Mouse (Mus musculus): Measurements from ENCODE around the gene Carmil1. TPM values are rescaled to one million over a fixed set of nuclear protein-coding genes. Genes with fewer than 3 reads are reported as not detected.

Carmil1 gene
- polyA plus RNA-seq, 1 experiment, result 2.6 TPM

- no peaks in the 10 kb centered on the region for H3K79me2 ChIP-seq (ENCODE audit: control insufficient read depth, insufficient read depth)
- TF ChIP-seq SRF (IDR thresholded peaks at IDR 0.05; ENCODE audit: control insufficient read depth, insufficient read length, low read depth) (no peak), MYOD1 (IDR thresholded peaks at IDR 0.05; ENCODE audit: control insufficient read depth in 1 of 3, insufficient read length in 2 of 3, low read depth in 2 of 3) (no peak)
- H3ac ChIP-seq (ENCODE audit: control insufficient read depth, insufficient read length), result no peak overlapping the region
- no peaks in the 10 kb centered on the region for H3K27me3 ChIP-seq (ENCODE audit: control insufficient read depth, insufficient read depth, insufficient read length)
- no peak overlapping the region for H3K4me3 ChIP-seq
- no peak overlapping the region for H3K4me2 ChIP-seq (ENCODE audit: low read depth)
- H3K36me3 ChIP-seq (ENCODE audit: control insufficient read depth, insufficient read depth), result no peaks in the 10 kb centered on the region
These were observed 24.9 kb upstream of the Carmil1 start for GRCm38 (mm10) chr13:24305486-24305885.

DNA sequence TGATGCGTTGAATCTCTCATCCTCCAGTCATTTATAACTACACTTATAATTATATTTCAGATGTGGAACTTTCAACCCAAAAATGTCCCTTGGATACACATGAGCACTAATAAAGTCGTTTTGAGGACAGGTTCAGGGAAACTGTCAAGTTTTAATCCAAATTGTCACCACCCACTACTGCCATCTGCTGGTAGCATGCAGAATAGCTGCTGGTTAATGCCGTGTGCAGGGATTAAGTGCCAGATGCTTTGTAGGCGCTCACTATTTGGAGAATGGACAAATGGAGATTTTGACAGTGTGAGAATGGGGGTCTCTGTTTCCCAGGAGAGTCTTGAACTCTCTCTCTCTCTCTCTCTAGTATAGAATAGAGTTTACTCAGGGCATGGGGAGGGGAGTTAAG lies 16.7 kb upstream of the Carmil1 start:
- Histone ChIP-seq H3K4me3 (no peak overlapping the region), H3ac (ENCODE audit: control insufficient read depth, insufficient read length) (no peak overlapping the region), H3K4me2 (ENCODE audit: low read depth) (no peak overlapping the region), H3K36me3 (ENCODE audit: control insufficient read depth, insufficient read depth) (no peaks in the 10 kb centered on the region), H3K79me2 (ENCODE audit: control insufficient read depth, insufficient read depth) (no peaks in the 10 kb centered on the region), H3K27me3 (ENCODE audit: control insufficient read depth, insufficient read depth, insufficient read length) (peaks cover 23% of the 10 kb centered on the region)
- no peak for TF ChIP-seq USF1 (IDR thresholded peaks at IDR 0.05; ENCODE audit: low read depth)
- TF ChIP-seq SRF (IDR thresholded peaks at IDR 0.05; ENCODE audit: control insufficient read depth, insufficient read length, low read depth), result no peak
- no peak for TF ChIP-seq MYOG (IDR thresholded peaks at IDR 0.05; ENCODE audit: control insufficient read depth in 1 of 3, insufficient read depth in 1 of 3, insufficient read length in 2 of 3, low read depth in 2 of 3)
- TF ChIP-seq TCF12 (IDR thresholded peaks at IDR 0.05; ENCODE audit: insufficient read depth, poor library complexity, severe bottlenecking), result no peak
- TF ChIP-seq MAX (IDR thresholded peaks at IDR 0.05; ENCODE audit: low read depth), result no peak
- no peak for TF ChIP-seq POLR2AphosphoS2 (IDR thresholded peaks at IDR 0.05; ENCODE audit: insufficient read length, low read depth)
- TF ChIP-seq MYOD1 (IDR thresholded peaks at IDR 0.05; ENCODE audit: control insufficient read depth in 1 of 3, insufficient read length in 2 of 3, low read depth in 2 of 3), result no peak
- no peak for TF ChIP-seq TCF3 (IDR thresholded peaks at IDR 0.05; ENCODE audit: insufficient read length, low read depth)
- no peak for TF ChIP-seq E2F4 (IDR thresholded peaks at IDR 0.05; ENCODE audit: insufficient read depth)
- TF ChIP-seq REST (IDR thresholded peaks at IDR 0.05; ENCODE audit: insufficient read depth, insufficient read length), result no peak
- no peak for TF ChIP-seq CEBPB (IDR thresholded peaks at IDR 0.05; ENCODE audit: insufficient read depth, poor library complexity, severe bottlenecking)
- TF ChIP-seq POLR2A (IDR thresholded peaks at IDR 0.05; ENCODE audit: insufficient read length, low read depth), result no peak

GRCm38 (mm10) chr13:24287381-24287780 lies 6.8 kb upstream of the Carmil1 start:
- no peak for TF ChIP-seq MYOD1 (IDR thresholded peaks at IDR 0.05; ENCODE audit: control insufficient read depth in 1 of 3, insufficient read length in 2 of 3, low read depth in 2 of 3)
- no peak for TF ChIP-seq TCF3 (IDR thresholded peaks at IDR 0.05; ENCODE audit: insufficient read length, low read depth)
- no peak for TF ChIP-seq MYOG (IDR thresholded peaks at IDR 0.05; ENCODE audit: control insufficient read depth in 1 of 3, insufficient read depth in 1 of 3, insufficient read length in 2 of 3, low read depth in 2 of 3)
- TF ChIP-seq SRF (IDR thresholded peaks at IDR 0.05; ENCODE audit: control insufficient read depth, insufficient read length, low read depth), result no peak
- TF ChIP-seq TCF12 (IDR thresholded peaks at IDR 0.05; ENCODE audit: insufficient read depth, poor library complexity, severe bottlenecking), result no peak
- TF ChIP-seq E2F4 (IDR thresholded peaks at IDR 0.05; ENCODE audit: insufficient read depth), result no peak
- no peak for TF ChIP-seq USF1 (IDR thresholded peaks at IDR 0.05; ENCODE audit: low read depth)
- no peak for TF ChIP-seq MAX (IDR thresholded peaks at IDR 0.05; ENCODE audit: low read depth)
- TF ChIP-seq POLR2AphosphoS2 (IDR thresholded peaks at IDR 0.05; ENCODE audit: insufficient read length, low read depth), result no peak
- no peak for TF ChIP-seq REST (IDR thresholded peaks at IDR 0.05; ENCODE audit: insufficient read depth, insufficient read length)
- no peak for TF ChIP-seq POLR2A (IDR thresholded peaks at IDR 0.05; ENCODE audit: insufficient read length, low read depth)
- TF ChIP-seq CEBPB (IDR thresholded peaks at IDR 0.05; ENCODE audit: insufficient read depth, poor library complexity, severe bottlenecking), result no peak
- no peaks in the 10 kb centered on the region for H3K36me3 ChIP-seq (ENCODE audit: control insufficient read depth, insufficient read depth)

GRCm38 (mm10) chr13:24279762-24280438 lies 695 bp downstream of the Carmil1 start:
- Histone ChIP-seq H3K4me2 (ENCODE audit: low read depth) (peak overlapping the region; percentile 73), H3ac (ENCODE audit: control insufficient read depth, insufficient read length) (no peak overlapping the region), H3K27me3 (ENCODE audit: control insufficient read depth, insufficient read depth, insufficient read length) (no peaks in the 10 kb centered on the region), H3K36me3 (ENCODE audit: control insufficient read depth, insufficient read depth) (no peaks in the 10 kb centered on the region), H3K4me3 (peak overlapping the region; percentile 37), H3K79me2 (ENCODE audit: control insufficient read depth, insufficient read depth) (no peaks in the 10 kb centered on the region)
- TF ChIP-seq POLR2AphosphoS2 (IDR thresholded peaks at IDR 0.05; ENCODE audit: insufficient read length, low read depth), result no peak
- TF ChIP-seq POLR2A (IDR thresholded peaks at IDR 0.05; ENCODE audit: insufficient read length, low read depth), result no peak
- no peak for TF ChIP-seq MAX (IDR thresholded peaks at IDR 0.05; ENCODE audit: low read depth)
- TF ChIP-seq MYOG (IDR thresholded peaks at IDR 0.05; ENCODE audit: control insufficient read depth in 1 of 3, insufficient read depth in 1 of 3, insufficient read length in 2 of 3, low read depth in 2 of 3), result no peak
- TF ChIP-seq TCF3 (IDR thresholded peaks at IDR 0.05; ENCODE audit: insufficient read length, low read depth), result no peak
- TF ChIP-seq REST (IDR thresholded peaks at IDR 0.05; ENCODE audit: insufficient read depth, insufficient read length), result no peak
- TF ChIP-seq CEBPB (IDR thresholded peaks at IDR 0.05; ENCODE audit: insufficient read depth, poor library complexity, severe bottlenecking), result no peak
- TF ChIP-seq SRF (IDR thresholded peaks at IDR 0.05; ENCODE audit: control insufficient read depth, insufficient read length, low read depth), result no peak
- no peak for TF ChIP-seq MYOD1 (IDR thresholded peaks at IDR 0.05; ENCODE audit: control insufficient read depth in 1 of 3, insufficient read length in 2 of 3, low read depth in 2 of 3)
- no peak for TF ChIP-seq TCF12 (IDR thresholded peaks at IDR 0.05; ENCODE audit: insufficient read depth, poor library complexity, severe bottlenecking)
- no peak for TF ChIP-seq USF1 (IDR thresholded peaks at IDR 0.05; ENCODE audit: low read depth)

More at GRCm38 (mm10) chr13:24287381-24287780, 6.8 kb upstream of the Carmil1 start:
- no peak overlapping the region for H3K4me2 ChIP-seq (ENCODE audit: low read depth)
- H3K27me3 ChIP-seq (ENCODE audit: control insufficient read depth, insufficient read depth, insufficient read length), result peaks cover 7% of the 10 kb centered on the region
- no peak overlapping the region for H3K4me3 ChIP-seq
- H3ac ChIP-seq (ENCODE audit: control insufficient read depth, insufficient read length), result no peak overlapping the region
- no peaks in the 10 kb centered on the region for H3K79me2 ChIP-seq (ENCODE audit: control insufficient read depth, insufficient read depth)

- no peak overlapping the region for H3ac ChIP-seq (ENCODE audit: control insufficient read depth, insufficient read length)
- no peaks in the 10 kb centered on the region for H3K79me2 ChIP-seq (ENCODE audit: control insufficient read depth, insufficient read depth)
- no peaks in the 10 kb centered on the region for H3K27me3 ChIP-seq (ENCODE audit: control insufficient read depth, insufficient read depth, insufficient read length)
- H3K4me3 ChIP-seq, result peak overlapping the region; percentile 37
- TF ChIP-seq REST (IDR thresholded peaks at IDR 0.05; ENCODE audit: insufficient read depth, insufficient read length) (no peak), CEBPB (IDR thresholded peaks at IDR 0.05; ENCODE audit: insufficient read depth, poor library complexity, severe bottlenecking) (no peak), TCF3 (IDR thresholded peaks at IDR 0.05; ENCODE audit: insufficient read length, low read depth) (no peak), SRF (IDR thresholded peaks at IDR 0.05; ENCODE audit: control insufficient read depth, insufficient read length, low read depth) (no peak), MYOD1 (IDR thresholded peaks at IDR 0.05; ENCODE audit: control insufficient read depth in 1 of 3, insufficient read length in 2 of 3, low read depth in 2 of 3) (no peak), MAX (IDR thresholded peaks at IDR 0.05; ENCODE audit: low read depth) (no peak), MYOG (IDR thresholded peaks at IDR 0.05; ENCODE audit: control insufficient read depth in 1 of 3, insufficient read depth in 1 of 3, insufficient read length in 2 of 3, low read depth in 2 of 3) (no peak), USF1 (IDR thresholded peaks at IDR 0.05; ENCODE audit: low read depth) (no peak), POLR2AphosphoS2 (IDR thresholded peaks at IDR 0.05; ENCODE audit: insufficient read length, low read depth) (no peak), TCF12 (IDR thresholded peaks at IDR 0.05; ENCODE audit: insufficient read depth, poor library complexity, severe bottlenecking) (no peak), POLR2A (IDR thresholded peaks at IDR 0.05; ENCODE audit: insufficient read length, low read depth) (no peak), E2F4 (IDR thresholded peaks at IDR 0.05; ENCODE audit: insufficient read depth) (no peak)
- no peak overlapping the region for H3K4me2 ChIP-seq (ENCODE audit: low read depth)
- no peaks in the 10 kb centered on the region for H3K36me3 ChIP-seq (ENCODE audit: control insufficient read depth, insufficient read depth)
These were observed 1.2 kb downstream of the Carmil1 start for GRCm38 (mm10) chr13:24279407-24279761.

All from myocyte (in vitro differentiated cells).